Mouse (Mus musculus): ENCODE results near the gene Mipep. TPM values are rescaled to one million over a fixed set of nuclear protein-coding genes. Genes with fewer than 3 reads are reported as not detected.

Gene Mipep
- polyA plus RNA-seq, 1 experiment from 2014 or later = 18.8 TPM

DNA sequence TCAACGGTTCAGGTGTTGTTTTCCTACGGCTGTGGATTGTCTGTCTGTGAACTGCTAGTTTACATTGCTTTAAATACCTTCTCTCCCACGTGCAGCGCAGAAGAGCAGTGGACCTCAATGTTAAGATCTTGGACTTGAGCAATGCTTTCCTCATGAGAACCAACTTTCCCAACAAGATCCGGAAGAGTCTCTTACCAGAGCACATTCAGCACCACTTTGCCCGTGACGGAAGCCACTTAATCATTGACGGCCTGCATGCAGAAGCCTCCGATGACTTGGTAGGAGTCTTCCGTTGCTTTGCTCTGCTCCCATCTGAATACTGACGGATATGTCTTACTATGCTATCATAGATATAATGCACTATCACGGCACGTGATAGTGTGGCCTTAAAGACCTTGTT, 17.7 kb downstream of the Mipep start:
- ATAC-seq (ENCODE audit: insufficient read depth, low FRiP score) = no peak
- Histone ChIP-seq H3K27me3 (ENCODE audit: control insufficient read depth, insufficient read depth, low read length) (no peaks in the 10 kb centered on the region), H3K27ac (ENCODE audit: low read length) (no peak overlapping the region), H3K36me3 (ENCODE audit: control insufficient read depth, insufficient read depth, low read length) (0 out of 2 replicates have a peak, but pooled peaks cover 2% of the 10 kb centered on the region), H3K4me2 (ENCODE audit: low read depth, low read length) (no peak overlapping the region), H3K4me1 (ENCODE audit: control insufficient read depth, insufficient read depth, low read length) (no peaks in the 10 kb centered on the region), H3K9me3 (replicated peaks; ENCODE audit: control insufficient read depth, low read length) (no peaks in the 10 kb centered on the region), H3K4me3 (replicated peaks; ENCODE audit: low read length) (no peak overlapping the region), H3K9ac (ENCODE audit: low read length) (no peak overlapping the region)
- WGBS = 85% methylated on average over 13 of the region's 13 CpGs

DNA sequence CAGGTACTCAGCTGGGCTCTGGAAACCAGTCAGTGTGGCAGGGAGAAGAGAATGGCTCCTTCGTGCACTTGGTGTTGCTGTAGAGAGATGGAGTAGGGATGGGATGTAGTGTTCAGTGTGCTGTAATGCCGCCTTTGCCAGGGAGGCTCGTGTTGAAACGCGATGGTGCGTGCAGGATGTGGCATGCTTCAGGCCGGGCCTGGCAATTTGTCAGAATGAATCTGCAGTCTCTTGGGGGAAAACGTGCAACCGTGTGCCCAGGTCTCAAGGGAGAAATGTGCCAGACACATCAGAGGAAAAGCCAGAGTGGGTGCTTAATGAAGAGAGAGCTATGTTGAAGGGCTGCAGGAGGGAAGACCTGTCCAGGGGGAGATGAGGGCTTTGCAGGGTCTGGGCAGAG, 20.6 kb downstream of the Mipep start:
- no peak for ATAC-seq (ENCODE audit: insufficient read depth, low FRiP score)

DNA sequence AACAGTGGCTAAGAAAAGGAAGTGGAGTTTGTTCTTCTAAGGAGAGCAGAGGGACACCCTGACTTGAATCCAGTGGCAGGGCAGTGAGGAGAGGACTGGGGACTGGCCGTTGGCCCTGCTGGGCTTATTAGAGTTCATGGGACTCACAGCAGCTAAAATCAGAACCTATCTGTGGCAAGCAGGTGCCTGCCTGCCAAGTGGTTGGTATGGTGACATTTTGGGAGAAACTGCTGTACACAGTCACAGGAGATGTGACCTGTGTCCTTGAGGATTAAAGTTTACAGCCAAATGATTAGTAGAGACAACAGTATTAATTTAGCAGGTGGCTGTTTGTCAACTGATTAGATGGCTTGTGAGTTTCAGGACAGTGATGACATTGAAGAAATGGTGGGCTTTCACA, 21.5 kb downstream of the Mipep start:
- Histone ChIP-seq H3K4me2 (ENCODE audit: low read depth, low read length) (no peak overlapping the region), H3K4me3 (replicated peaks; ENCODE audit: low read length) (no peak overlapping the region), H3K9me3 (replicated peaks; ENCODE audit: control insufficient read depth, low read length) (no peaks in the 10 kb centered on the region), H3K36me3 (ENCODE audit: control insufficient read depth, insufficient read depth, low read length) (no peaks in the 10 kb centered on the region), H3K27ac (ENCODE audit: low read length) (no peak overlapping the region), H3K9ac (ENCODE audit: low read length) (no peak overlapping the region), H3K4me1 (ENCODE audit: control insufficient read depth, insufficient read depth, low read length) (no peaks in the 10 kb centered on the region), H3K27me3 (ENCODE audit: control insufficient read depth, insufficient read depth, low read length) (no peaks in the 10 kb centered on the region)
- ATAC-seq (ENCODE audit: insufficient read depth, low FRiP score) = no peak
- 92% methylated on average over 1 of the region's 1 CpGs for WGBS

More for the DNA sequence above, 20.6 kb downstream of the Mipep start:
- no peaks in the 10 kb centered on the region for H3K36me3 ChIP-seq (ENCODE audit: control insufficient read depth, insufficient read depth, low read length)
- no peaks in the 10 kb centered on the region for H3K4me1 ChIP-seq (ENCODE audit: control insufficient read depth, insufficient read depth, low read length)
- no peak overlapping the region for H3K27ac ChIP-seq (ENCODE audit: low read length)
- no peaks in the 10 kb centered on the region for H3K9me3 ChIP-seq (replicated peaks; ENCODE audit: control insufficient read depth, low read length)
- no peak overlapping the region for H3K4me3 ChIP-seq (replicated peaks; ENCODE audit: low read length)
- no peaks in the 10 kb centered on the region for H3K27me3 ChIP-seq (ENCODE audit: control insufficient read depth, insufficient read depth, low read length)
- H3K9ac ChIP-seq (ENCODE audit: low read length) = no peak overlapping the region
- 90% methylated on average over 9 of the region's 9 CpGs for WGBS
- H3K4me2 ChIP-seq (ENCODE audit: low read depth, low read length) = no peak overlapping the region

DNA sequence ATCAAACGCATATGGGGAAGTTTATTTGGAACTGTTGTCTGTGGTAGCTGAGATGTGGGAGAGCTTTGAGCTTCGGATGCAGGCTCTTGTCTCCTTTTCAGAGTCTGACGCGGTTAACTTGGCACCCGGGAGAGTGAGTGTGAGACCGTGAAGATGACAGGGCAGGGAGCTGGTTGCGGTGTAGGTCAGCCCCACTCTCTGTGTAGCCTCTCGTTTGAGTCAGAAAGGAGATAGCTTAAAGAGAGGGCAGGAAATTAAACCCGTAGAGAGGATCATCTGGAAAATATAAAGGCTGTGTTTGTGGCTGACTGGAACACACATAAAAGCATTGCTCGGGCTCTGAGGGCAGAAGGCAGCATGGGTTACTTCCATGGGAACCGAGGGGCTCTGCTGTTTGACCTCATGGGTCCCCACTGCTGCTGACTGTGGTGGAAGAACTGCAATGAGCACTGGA, 22.5 kb downstream of the Mipep start:
- WGBS = 47% methylated on average over 11 of the region's 11 CpGs
- Histone ChIP-seq H3K9ac (ENCODE audit: low read length) (no peak overlapping the region), H3K27me3 (ENCODE audit: control insufficient read depth, insufficient read depth, low read length) (no peaks in the 10 kb centered on the region), H3K9me3 (replicated peaks; ENCODE audit: control insufficient read depth, low read length) (no peaks in the 10 kb centered on the region), H3K4me2 (ENCODE audit: low read depth, low read length) (no peak overlapping the region), H3K27ac (ENCODE audit: low read length) (0 out of 2 replicates have a peak overlapping the region, but pooled peaks have one; percentile 35), H3K4me3 (replicated peaks; ENCODE audit: low read length) (no peak overlapping the region), H3K36me3 (ENCODE audit: control insufficient read depth, insufficient read depth, low read length) (no peaks in the 10 kb centered on the region), H3K4me1 (ENCODE audit: control insufficient read depth, insufficient read depth, low read length) (no peaks in the 10 kb centered on the region)
- ATAC-seq (ENCODE audit: insufficient read depth, low FRiP score) = no peak

DNA sequence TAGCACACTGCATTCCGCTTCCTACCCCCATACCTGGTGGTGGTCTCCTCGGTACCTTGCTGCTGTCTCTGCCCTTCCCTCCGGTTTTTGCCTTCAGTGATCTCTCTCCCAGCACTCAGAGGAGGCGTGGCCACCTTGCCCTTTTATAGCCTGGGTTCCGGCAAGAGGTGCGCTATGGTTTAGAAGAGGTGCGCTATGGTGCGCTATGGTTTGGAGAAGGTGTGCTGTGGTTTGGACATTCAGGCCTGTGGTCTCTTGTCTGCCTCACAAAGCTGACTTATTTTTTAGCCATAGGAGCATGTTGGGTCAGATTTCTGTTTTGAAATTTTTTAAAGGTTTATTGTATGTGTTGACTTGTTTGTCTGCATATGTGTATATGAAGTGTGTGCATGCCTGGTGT, 25.5 kb downstream of the Mipep start:
- no peak overlapping the region for H3K4me2 ChIP-seq (ENCODE audit: low read depth, low read length)
- no peaks in the 10 kb centered on the region for H3K27me3 ChIP-seq (ENCODE audit: control insufficient read depth, insufficient read depth, low read length)
- ATAC-seq (ENCODE audit: insufficient read depth, low FRiP score) = no peak
- 91% methylated on average over 8 of the region's 8 CpGs for WGBS
- H3K9ac ChIP-seq (ENCODE audit: low read length) = no peak overlapping the region
- no peak overlapping the region for H3K4me3 ChIP-seq (replicated peaks; ENCODE audit: low read length)
- no peaks in the 10 kb centered on the region for H3K4me1 ChIP-seq (ENCODE audit: control insufficient read depth, insufficient read depth, low read length)
- H3K36me3 ChIP-seq (ENCODE audit: control insufficient read depth, insufficient read depth, low read length) = 0 out of 2 replicates have a peak, but pooled peaks cover 4% of the 10 kb centered on the region
- no peaks in the 10 kb centered on the region for H3K9me3 ChIP-seq (replicated peaks; ENCODE audit: control insufficient read depth, low read length)
- no peak overlapping the region for H3K27ac ChIP-seq (ENCODE audit: low read length)

DNA sequence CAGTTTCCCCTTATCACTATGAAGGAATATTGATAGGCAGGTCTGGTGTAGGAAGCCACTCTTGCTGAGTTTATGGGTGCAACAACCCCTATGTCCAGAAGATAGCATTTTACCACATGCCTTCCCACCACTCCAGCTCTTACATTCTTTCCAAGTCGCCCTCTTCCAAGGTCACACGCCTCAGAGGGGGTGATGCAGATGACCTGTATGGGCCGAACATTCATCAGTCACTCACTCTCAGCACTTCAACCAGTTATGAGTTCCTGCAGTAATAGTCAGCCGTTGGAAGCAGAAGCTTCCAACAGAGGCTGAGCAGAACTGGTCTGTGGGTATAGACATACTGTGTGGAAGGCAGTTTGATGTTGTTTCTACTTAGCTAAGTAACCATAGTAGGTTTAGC, 27.2 kb downstream of the Mipep start:
- Histone ChIP-seq H3K27me3 (ENCODE audit: control insufficient read depth, insufficient read depth, low read length) (no peaks in the 10 kb centered on the region), H3K4me1 (ENCODE audit: control insufficient read depth, insufficient read depth, low read length) (no peaks in the 10 kb centered on the region), H3K9me3 (replicated peaks; ENCODE audit: control insufficient read depth, low read length) (no peaks in the 10 kb centered on the region), H3K27ac (ENCODE audit: low read length) (no peak overlapping the region), H3K9ac (ENCODE audit: low read length) (no peak overlapping the region), H3K4me2 (ENCODE audit: low read depth, low read length) (no peak overlapping the region), H3K4me3 (replicated peaks; ENCODE audit: low read length) (no peak overlapping the region), H3K36me3 (ENCODE audit: control insufficient read depth, insufficient read depth, low read length) (0 out of 2 replicates have a peak, but pooled peaks cover 4% of the 10 kb centered on the region)
- WGBS = 84% methylated on average over 4 of the region's 4 CpGs
- ATAC-seq (ENCODE audit: insufficient read depth, low FRiP score) = no peak

DNA sequence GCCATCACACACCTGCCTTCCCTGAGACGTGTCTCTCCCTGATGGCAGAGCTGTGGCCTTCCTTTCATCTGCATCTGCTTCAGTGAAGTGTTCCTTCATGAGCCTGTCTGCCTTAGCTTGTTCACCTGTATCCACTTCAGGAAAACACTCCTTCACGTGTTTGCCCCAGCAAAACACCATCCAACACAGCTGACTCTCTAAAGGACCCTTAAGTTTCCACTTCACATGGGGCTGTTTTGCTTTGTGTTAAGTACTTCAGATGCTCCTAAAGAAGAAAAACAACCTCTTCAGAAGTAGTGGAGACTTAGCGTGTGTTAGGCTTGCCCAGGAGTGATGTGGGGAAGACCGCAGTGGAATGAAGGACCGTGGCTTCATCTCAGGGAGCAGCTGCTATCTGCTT, 30.7 kb downstream of the Mipep start:
- Histone ChIP-seq H3K4me1 (ENCODE audit: control insufficient read depth, insufficient read depth, low read length) (no peaks in the 10 kb centered on the region), H3K4me3 (replicated peaks; ENCODE audit: low read length) (no peak overlapping the region), H3K9ac (ENCODE audit: low read length) (no peak overlapping the region), H3K27me3 (ENCODE audit: control insufficient read depth, insufficient read depth, low read length) (no peaks in the 10 kb centered on the region), H3K4me2 (ENCODE audit: low read depth, low read length) (no peak overlapping the region), H3K36me3 (ENCODE audit: control insufficient read depth, insufficient read depth, low read length) (0 out of 2 replicates have a peak, but pooled peaks cover 4% of the 10 kb centered on the region), H3K27ac (ENCODE audit: low read length) (no peak overlapping the region), H3K9me3 (replicated peaks; ENCODE audit: control insufficient read depth, low read length) (no peaks in the 10 kb centered on the region)
- no peak for ATAC-seq (ENCODE audit: insufficient read depth, low FRiP score)
- WGBS = 94% methylated on average over 5 of the region's 5 CpGs

DNA sequence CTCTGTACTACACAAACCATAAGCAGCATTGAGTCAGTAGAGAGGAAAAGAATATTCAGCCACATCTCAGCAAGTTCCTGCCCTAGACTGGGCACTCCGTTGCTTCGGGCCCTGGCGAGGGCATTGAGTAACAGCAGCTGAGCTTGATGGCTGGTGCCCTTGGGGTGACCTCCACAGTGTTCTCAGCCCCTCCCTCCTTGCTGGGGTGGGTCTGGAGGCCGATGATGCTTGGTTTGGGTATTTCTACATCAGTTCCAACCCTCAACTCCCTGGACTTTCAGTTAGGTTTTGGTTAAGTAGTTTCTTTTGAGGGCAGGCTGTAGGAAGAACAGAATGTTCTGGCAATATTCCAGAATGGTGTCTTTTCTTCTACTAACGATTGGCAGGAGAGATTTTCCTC, 33.7 kb downstream of the Mipep start:
- no peak overlapping the region for H3K4me3 ChIP-seq (replicated peaks; ENCODE audit: low read length)
- 0 out of 2 replicates have a peak, but pooled peaks cover 4% of the 10 kb centered on the region for H3K36me3 ChIP-seq (ENCODE audit: control insufficient read depth, insufficient read depth, low read length)
- H3K4me1 ChIP-seq (ENCODE audit: control insufficient read depth, insufficient read depth, low read length) = no peaks in the 10 kb centered on the region
- no peak overlapping the region for H3K27ac ChIP-seq (ENCODE audit: low read length)
- no peaks in the 10 kb centered on the region for H3K27me3 ChIP-seq (ENCODE audit: control insufficient read depth, insufficient read depth, low read length)
- no peaks in the 10 kb centered on the region for H3K9me3 ChIP-seq (replicated peaks; ENCODE audit: control insufficient read depth, low read length)
- H3K4me2 ChIP-seq (ENCODE audit: low read depth, low read length) = no peak overlapping the region
- WGBS = 69% methylated on average over 5 of the region's 5 CpGs
- no peak overlapping the region for H3K9ac ChIP-seq (ENCODE audit: low read length)
- ATAC-seq (ENCODE audit: insufficient read depth, low FRiP score) = no peak

DNA sequence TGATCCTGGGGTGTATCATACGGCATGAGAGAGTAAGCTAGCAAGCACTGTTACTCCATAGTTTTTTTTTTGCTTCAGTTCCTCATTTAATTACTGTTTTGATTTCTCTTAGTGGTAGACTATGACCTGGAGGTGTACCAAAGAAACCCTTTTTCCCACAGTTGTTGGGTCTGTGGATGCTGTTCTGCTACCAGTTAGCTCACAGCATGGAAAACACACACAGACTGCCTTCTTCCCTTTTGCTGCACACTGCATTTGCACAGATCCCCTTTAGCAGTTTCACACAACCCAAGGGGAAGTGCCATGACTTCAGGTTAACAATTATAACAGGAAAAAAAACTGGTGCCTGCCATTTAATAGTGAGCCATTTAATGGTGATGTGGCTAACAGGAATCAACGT, 45.7 kb downstream of the Mipep start:
- Histone ChIP-seq H3K4me2 (ENCODE audit: low read depth, low read length) (no peak overlapping the region), H3K36me3 (ENCODE audit: control insufficient read depth, insufficient read depth, low read length) (peaks cover 16% of the 10 kb centered on the region), H3K4me1 (ENCODE audit: control insufficient read depth, insufficient read depth, low read length) (no peaks in the 10 kb centered on the region), H3K9ac (ENCODE audit: low read length) (no peak overlapping the region), H3K9me3 (replicated peaks; ENCODE audit: control insufficient read depth, low read length) (0 out of 2 replicates have a peak, but pooled peaks cover 3% of the 10 kb centered on the region), H3K4me3 (replicated peaks; ENCODE audit: low read length) (no peak overlapping the region), H3K27me3 (ENCODE audit: control insufficient read depth, insufficient read depth, low read length) (no peaks in the 10 kb centered on the region), H3K27ac (ENCODE audit: low read length) (no peak overlapping the region)
- no peak for ATAC-seq (ENCODE audit: insufficient read depth, low FRiP score)
- WGBS = 96% methylated on average over 2 of the region's 2 CpGs

Data from stomach, embryonic 16.5 days (tissue).